Mouse (Mus musculus): ENCODE data around the gene Gnb3.

Gene Gnb3

GRCm38 (mm10) chr6:124840241-124841167 lies at the start of gene Gnb3:
TSS of gene Gnb3 (minus strand) at chr6:124840275.
- in situ Hi-C loops (cut with MboI; ENCODE audit: low pct_unique_long_range_greater_than_20kb in 1 of 2, low sequenced_read_pairs in 2 of 2, unreplicated experiment in 1 of 2): no loop called here

DNA sequence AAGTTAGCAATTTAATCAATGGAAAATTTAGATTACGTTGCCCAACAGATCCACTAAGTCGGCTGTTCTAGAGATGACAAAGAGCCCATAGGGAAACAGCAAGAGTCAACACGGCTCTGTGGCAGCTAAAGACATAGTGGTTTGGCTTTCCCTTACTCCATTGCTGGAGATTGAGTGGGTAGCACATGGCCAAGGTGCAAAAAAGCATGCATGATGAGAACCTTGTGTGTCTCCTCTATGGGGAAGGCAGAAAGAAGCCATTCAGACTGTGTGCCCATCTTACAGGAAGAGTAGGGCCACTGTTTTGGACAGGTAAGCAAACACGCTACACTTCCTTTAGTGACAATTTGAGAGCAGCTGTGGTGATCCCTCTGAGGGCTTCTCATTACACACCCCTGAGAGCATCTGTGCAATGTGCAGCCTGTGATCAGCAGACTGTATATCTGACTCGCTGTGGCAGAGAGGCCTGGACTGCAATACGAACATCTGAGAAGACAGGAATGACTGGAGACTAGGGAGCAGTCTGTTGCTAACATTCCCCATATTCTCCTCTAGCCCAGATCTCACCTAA lies 48.6 kb upstream of the Gnb3 start:
- in situ Hi-C loops (cut with MboI; ENCODE audit: low pct_unique_long_range_greater_than_20kb in 1 of 2, low sequenced_read_pairs in 2 of 2, unreplicated experiment in 1 of 2): no loop called here

- in situ Hi-C loops (cut with MboI; ENCODE audit: low pct_unique_long_range_greater_than_20kb in 1 of 2, low sequenced_read_pairs in 2 of 2, unreplicated experiment in 1 of 2): no loop called here
Observed at GRCm38 (mm10) chr6:124887986-124888385, 47.9 kb upstream of the Gnb3 start, which contains the start of gene Cd4. TSS of gene Cd4 (minus strand) at chr6:124888221.

DNA sequence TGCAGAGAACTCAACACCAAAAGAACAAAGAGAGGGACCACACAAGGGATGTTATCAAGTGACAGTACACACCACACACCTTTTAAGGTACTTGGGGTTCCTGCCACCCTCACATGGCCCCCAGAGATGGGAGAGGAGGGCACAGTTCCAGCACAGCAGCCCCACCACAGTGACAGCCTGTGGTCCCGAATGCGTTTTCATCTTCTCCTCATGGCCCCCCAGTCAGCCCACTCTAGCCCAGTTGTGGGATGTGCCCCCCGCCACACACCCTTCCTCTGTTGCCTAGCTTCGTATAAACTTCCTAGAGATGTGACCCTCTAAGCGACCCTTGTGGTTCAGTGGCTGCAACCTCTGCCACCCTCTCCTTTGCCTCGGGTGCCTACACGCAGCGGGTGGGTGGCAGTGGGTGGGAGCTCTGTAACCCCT lies 45.9 kb upstream of the Gnb3 start:
- in situ Hi-C loops (cut with MboI; ENCODE audit: low pct_unique_long_range_greater_than_20kb in 1 of 2, low sequenced_read_pairs in 2 of 2, unreplicated experiment in 1 of 2): no loop called here

DNA sequence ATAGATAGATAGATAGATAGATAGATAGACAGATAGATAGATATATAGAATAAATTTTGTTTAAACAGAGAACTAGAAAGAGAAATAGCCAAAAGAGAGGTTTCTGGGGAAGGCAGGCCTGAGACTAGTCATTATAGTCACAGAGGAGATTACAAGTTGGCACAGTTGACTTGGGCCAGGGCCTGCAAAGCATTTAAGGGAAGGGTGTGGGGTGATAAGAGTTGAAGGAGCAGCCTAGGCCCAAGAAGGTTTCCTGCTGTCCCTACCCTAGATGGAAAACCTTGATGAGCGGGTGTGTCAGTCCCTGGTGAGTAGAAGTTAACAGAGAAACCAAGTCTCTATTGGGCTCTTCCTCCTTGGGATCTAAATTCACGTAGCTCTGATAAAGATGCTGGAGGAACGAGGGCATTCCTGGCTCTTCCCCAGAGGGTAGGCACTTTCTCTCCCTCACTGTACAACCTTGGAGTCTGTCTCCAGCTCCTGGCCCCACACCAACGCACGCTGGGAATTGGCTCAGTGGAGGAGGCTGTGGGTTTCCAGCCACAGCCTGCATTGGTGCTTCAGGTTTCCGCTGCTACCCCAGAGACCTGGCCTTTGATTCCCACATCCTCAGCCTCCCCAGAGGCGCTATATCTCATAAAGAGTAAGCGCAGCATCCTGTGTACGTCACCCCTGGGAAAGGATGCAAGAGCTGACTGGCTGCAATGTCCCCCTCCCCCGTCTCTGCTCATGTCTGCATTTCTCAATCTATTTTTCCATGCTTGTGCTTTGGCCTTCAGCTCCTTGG lies 44.8 kb upstream of the Gnb3 start:
- in situ Hi-C loops (cut with MboI; ENCODE audit: low pct_unique_long_range_greater_than_20kb in 1 of 2, low sequenced_read_pairs in 2 of 2, unreplicated experiment in 1 of 2): no loop called here

- in situ Hi-C loops (cut with MboI; ENCODE audit: low pct_unique_long_range_greater_than_20kb in 1 of 2, low sequenced_read_pairs in 2 of 2, unreplicated experiment in 1 of 2): no loop called here
Observed at GRCm38 (mm10) chr6:124883351-124883750, 43.3 kb upstream of the Gnb3 start.

DNA sequence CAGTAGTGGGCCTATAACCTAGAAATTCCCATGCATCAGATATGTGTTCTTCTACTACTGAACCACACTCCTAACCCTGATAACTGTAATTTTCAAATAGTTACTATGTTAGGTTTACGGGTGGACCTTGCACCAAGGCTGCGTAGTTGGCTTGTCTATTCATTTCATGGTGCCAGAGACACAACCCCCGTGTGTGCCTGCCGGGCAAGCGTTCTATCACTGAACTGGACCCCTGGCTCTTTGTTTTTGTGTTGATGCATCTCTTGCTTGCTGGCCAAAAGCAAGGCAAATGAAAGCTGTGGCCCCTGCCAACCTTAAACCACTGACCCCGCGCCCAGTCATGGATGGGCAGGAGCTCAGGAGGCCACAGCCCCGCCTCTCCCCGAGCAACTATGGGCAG lies 41.7 kb upstream of the Gnb3 start:
- in situ Hi-C loops (cut with MboI; ENCODE audit: low pct_unique_long_range_greater_than_20kb in 1 of 2, low sequenced_read_pairs in 2 of 2, unreplicated experiment in 1 of 2): no loop called here

GRCm38 (mm10) chr6:124879390-124879789 lies 39.3 kb upstream of the Gnb3 start:
- in situ Hi-C loops (cut with MboI; ENCODE audit: low pct_unique_long_range_greater_than_20kb in 1 of 2, low sequenced_read_pairs in 2 of 2, unreplicated experiment in 1 of 2): no loop called here

DNA sequence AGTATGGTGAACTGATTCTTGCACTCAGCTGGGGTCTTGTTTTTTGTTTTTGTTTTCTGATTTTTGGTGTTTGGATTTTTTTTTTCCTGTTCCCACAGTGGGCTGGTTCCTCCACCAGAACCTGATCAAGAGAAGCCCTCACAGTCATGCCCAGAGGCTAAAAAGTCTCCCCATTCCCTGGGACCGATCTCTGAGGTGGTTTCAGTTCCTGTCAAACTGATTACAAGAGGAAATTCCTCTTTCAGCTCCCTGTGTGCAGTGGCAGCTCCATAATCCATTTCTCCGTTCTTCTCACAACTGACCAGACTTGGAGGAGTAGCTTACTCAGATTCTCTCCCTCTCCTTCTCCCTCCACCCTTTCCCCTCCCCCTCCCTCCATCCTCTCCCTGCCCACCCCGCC lies 34.3 kb upstream of the Gnb3 start:
- in situ Hi-C loops (cut with MboI; ENCODE audit: low pct_unique_long_range_greater_than_20kb in 1 of 2, low sequenced_read_pairs in 2 of 2, unreplicated experiment in 1 of 2): no loop called here

DNA sequence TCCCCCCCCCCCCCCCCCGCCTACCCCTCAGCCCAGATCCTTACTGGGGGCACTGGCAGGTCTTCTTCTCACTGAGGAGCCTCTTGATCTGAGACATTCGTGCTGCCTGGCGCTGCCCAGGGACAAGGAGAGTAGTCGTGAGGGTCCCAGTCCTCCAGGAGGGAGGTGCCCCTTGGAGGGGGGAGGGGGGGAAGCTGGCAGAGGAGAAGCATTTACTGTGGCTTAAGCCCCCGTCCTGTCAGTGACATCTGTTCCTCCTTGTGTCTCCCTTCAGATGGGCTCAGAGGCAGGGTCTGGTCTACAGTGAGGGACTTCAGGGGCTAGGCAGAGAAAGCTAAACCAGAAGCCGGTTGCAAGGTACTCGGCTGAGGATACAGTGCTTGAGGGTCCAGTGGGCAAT lies 26.5 kb upstream of the Gnb3 start:
- in situ Hi-C loops (cut with MboI; ENCODE audit: low pct_unique_long_range_greater_than_20kb in 1 of 2, low sequenced_read_pairs in 2 of 2, unreplicated experiment in 1 of 2): no loop called here

DNA sequence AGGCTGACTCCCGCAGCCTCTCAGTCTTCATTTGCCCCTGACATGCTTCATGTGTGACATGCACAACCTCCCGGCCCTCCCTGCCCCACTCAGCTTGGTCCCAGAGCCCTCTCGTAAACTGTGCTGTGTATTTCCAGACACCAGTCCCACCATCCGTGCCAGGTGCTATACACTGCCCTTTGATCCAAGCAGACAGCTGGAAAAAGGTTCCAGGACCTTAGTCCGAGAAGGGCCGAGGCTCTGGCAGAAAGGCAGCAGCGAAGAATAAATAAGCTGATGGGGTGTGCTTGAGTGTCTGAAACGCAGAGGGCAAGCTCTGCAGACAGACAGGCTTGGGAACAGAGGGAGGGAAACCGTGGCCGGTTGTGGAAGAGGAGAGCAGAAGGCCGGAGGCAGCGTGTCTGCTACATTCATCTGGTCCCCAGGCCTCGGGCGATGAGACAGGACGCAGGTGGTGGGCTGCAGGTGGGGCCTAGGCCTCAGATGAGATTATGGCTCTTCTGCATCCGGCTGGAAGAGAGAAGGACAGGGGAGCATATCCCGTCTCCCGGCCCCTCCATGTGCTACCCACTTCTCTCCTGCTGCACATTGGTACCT lies 25.8 kb upstream of the Gnb3 start:
- in situ Hi-C loops (cut with MboI; ENCODE audit: low pct_unique_long_range_greater_than_20kb in 1 of 2, low sequenced_read_pairs in 2 of 2, unreplicated experiment in 1 of 2): no loop called here

- in situ Hi-C loops (cut with MboI; ENCODE audit: low pct_unique_long_range_greater_than_20kb in 1 of 2, low sequenced_read_pairs in 2 of 2, unreplicated experiment in 1 of 2): no loop called here
Observed at GRCm38 (mm10) chr6:124863658-124864298, 23.7 kb upstream of the Gnb3 start, which contains the start of gene Gpr162. TSS of gene Gpr162 (minus strand) at chr6:124863983.

GRCm38 (mm10) chr6:124863125-124863657 lies 23.1 kb upstream of the Gnb3 start:
- in situ Hi-C loops (cut with MboI; ENCODE audit: low pct_unique_long_range_greater_than_20kb in 1 of 2, low sequenced_read_pairs in 2 of 2, unreplicated experiment in 1 of 2): no loop called here

GRCm38 (mm10) chr6:124862406-124863124 lies 22.5 kb upstream of the Gnb3 start:
- in situ Hi-C loops (cut with MboI; ENCODE audit: low pct_unique_long_range_greater_than_20kb in 1 of 2, low sequenced_read_pairs in 2 of 2, unreplicated experiment in 1 of 2): no loop called here

DNA sequence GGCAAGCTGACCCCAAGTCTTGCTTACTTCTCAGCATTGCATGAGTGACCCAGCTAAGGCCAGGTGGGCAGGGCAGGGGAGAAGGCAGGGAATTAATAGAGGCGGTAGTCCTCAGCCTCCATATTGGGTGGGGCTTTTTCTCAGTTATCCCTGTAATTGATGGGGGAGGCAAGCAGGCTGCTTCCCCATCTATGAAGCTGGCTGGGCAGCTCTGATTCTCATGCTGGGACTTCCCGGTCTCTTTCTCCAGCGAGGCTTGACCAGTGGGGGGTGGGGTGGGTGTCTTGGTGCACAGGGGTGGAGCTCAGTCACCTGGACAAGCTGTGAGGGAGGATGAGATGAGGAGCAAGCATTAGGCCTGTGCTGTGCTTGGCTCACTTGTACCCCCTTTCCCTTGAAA lies 21.7 kb upstream of the Gnb3 start:
- in situ Hi-C loops (cut with MboI; ENCODE audit: low pct_unique_long_range_greater_than_20kb in 1 of 2, low sequenced_read_pairs in 2 of 2, unreplicated experiment in 1 of 2): no loop called here

- in situ Hi-C loops (cut with MboI; ENCODE audit: low pct_unique_long_range_greater_than_20kb in 1 of 2, low sequenced_read_pairs in 2 of 2, unreplicated experiment in 1 of 2): no loop called here
Observed at GRCm38 (mm10) chr6:124861266-124861665, 21.2 kb upstream of the Gnb3 start.

- in situ Hi-C loops (cut with MboI; ENCODE audit: low pct_unique_long_range_greater_than_20kb in 1 of 2, low sequenced_read_pairs in 2 of 2, unreplicated experiment in 1 of 2): no loop called here
Observed at GRCm38 (mm10) chr6:124860511-124860910, 20.4 kb upstream of the Gnb3 start.
